Mouse (Mus musculus) kidney, adult 9 months (tissue): Measurements from ENCODE around the gene Pkn3.
"Not testable (repeated sequence)": the region's sequence is repeated elsewhere in the genome, so short reads cannot be mapped to it uniquely, and the experiment has no call there.

ENCODE experiments used
- DNase-seq: peaks from one replicate; pipeline ENCODE4 v3.0.0; 2022

Pkn3 gene

GRCm38 (mm10) chr2:30106364-30106763 lies 28.9 kb downstream of the Pkn3 start:
- DNase-seq, result peak; percentile 65

GRCm38 (mm10) chr2:30107646-30108045 lies 30.2 kb downstream of the Pkn3 start:
- no peak for DNase-seq

- DNase-seq, result no peak
Measured at GRCm38 (mm10) chr2:30108260-30108659, 30.8 kb downstream of the Pkn3 start.

- no peak for DNase-seq
Measured at GRCm38 (mm10) chr2:30111500-30111899, 34.0 kb downstream of the Pkn3 start.

GRCm38 (mm10) chr2:30112564-30112963 lies 35.1 kb downstream of the Pkn3 start:
- no peak for DNase-seq

GRCm38 (mm10) chr2:30119641-30120051 lies 42.2 kb downstream of the Pkn3 start:
- no peak for DNase-seq

- peak; percentile 70 for DNase-seq
Measured at GRCm38 (mm10) chr2:30120269-30120668, 42.8 kb downstream of the Pkn3 start.

- DNase-seq, result no peak
Measured at GRCm38 (mm10) chr2:30122766-30123165, 45.3 kb downstream of the Pkn3 start.

- no peak for DNase-seq
Measured at GRCm38 (mm10) chr2:30123729-30124471, 46.4 kb downstream of the Pkn3 start.

- peak; percentile 97 for DNase-seq
Measured at GRCm38 (mm10) chr2:30124472-30125274, 47.2 kb downstream of the Pkn3 start, which contains the start of gene Zer1. TSS of gene Zer1 (minus strand) at chr2:30124585.

GRCm38 (mm10) chr2:30128789-30129188 lies 51.3 kb downstream of the Pkn3 start:
- peak; percentile 78 for DNase-seq

GRCm38 (mm10) chr2:30130156-30130555 lies 52.7 kb downstream of the Pkn3 start:
- DNase-seq, result peak; percentile 81

GRCm38 (mm10) chr2:30131240-30131639 lies 53.8 kb downstream of the Pkn3 start:
- not testable (repeated sequence) for DNase-seq

GRCm38 (mm10) chr2:30132801-30133612 lies 55.5 kb downstream of the Pkn3 start:
- peak; percentile 96 for DNase-seq

GRCm38 (mm10) chr2:30133613-30134377 lies 56.3 kb downstream of the Pkn3 start, which contains the start of gene Tbc1d13:
TSS of gene Tbc1d13 (plus strand) at chr2:30133746.
- DNase-seq, result peak; percentile 99

- peak; percentile 51 for DNase-seq
Measured at GRCm38 (mm10) chr2:30134378-30134711, 56.9 kb downstream of the Pkn3 start.

GRCm38 (mm10) chr2:30134928-30135620 lies 57.6 kb downstream of the Pkn3 start:
- peak; percentile 93 for DNase-seq

GRCm38 (mm10) chr2:30136458-30136857 lies 59.0 kb downstream of the Pkn3 start:
- DNase-seq, result peak; percentile 78

GRCm38 (mm10) chr2:30140021-30140420 lies 62.5 kb downstream of the Pkn3 start:
- not testable (repeated sequence) for DNase-seq
